Mouse (Mus musculus) CH12.LX (cell line): Measurements from ENCODE around the gene Elovl5. TPM values are rescaled to one million over a fixed set of nuclear protein-coding genes. Genes with fewer than 3 reads are reported as not detected.
A peak's percentile ranks its signal among the peaks of the same experiment; 100 is the strongest.

Source experiments
- DNase-seq: peaks from one replicate; pipeline ENCODE4 v3.0.0-alpha.2; 2013; ENCODE audit errors: extremely low read depth
- H3K27ac ChIP-seq: 2 replicates; pipeline ENCODE4 v1.5.1; 2012; ENCODE audit warnings: low read depth, mild to moderate bottlenecking, control low read depth, moderate library complexity; ENCODE audit not compliant: insufficient read depth
- H3K27me3 ChIP-seq: replicated peaks from 2 replicates; pipeline ENCODE3; 2012; ENCODE audit warnings: inconsistent platforms
- H3K36me3 ChIP-seq, 2 experiments: replicated peaks in 1 of 2; 2 replicates each; pipeline versions ENCODE3 to v1.6.1; 2012; ENCODE audit warnings: inconsistent platforms in 1 of 2, low read length in 1 of 2, mild to moderate bottlenecking in 1 of 2, mixed read lengths in 1 of 2, moderate library complexity in 1 of 2; ENCODE audit not compliant: control insufficient read depth in 1 of 2, insufficient read depth in 1 of 2
- H3K4me1 ChIP-seq, 2 experiments: 2 replicates each; pipeline ENCODE4 v1.6.1; 2012; ENCODE audit warnings: inconsistent platforms in 1 of 2, moderate library complexity in 1 of 2; ENCODE audit not compliant: insufficient read depth in 2 of 2, control insufficient read depth in 1 of 2
- H3K4me2 ChIP-seq: 2 replicates; pipeline ENCODE4 v1.6.1; 2012; ENCODE audit warnings: low read depth, mild to moderate bottlenecking, control low read depth; ENCODE audit not compliant: poor library complexity, insufficient read depth, severe bottlenecking
- H3K4me3 ChIP-seq, 3 experiments: fragments of 150-350 bp in 1 of 3; sonication (generic) in 1 of 3; replicated peaks in 1 of 3; 2 replicates each; pipeline versions ENCODE3 to v1.5.1; 2011 to 2012; ENCODE audit warnings: low read depth in 2 of 3, low read length in 2 of 3, mild to moderate bottlenecking in 2 of 3, moderate library complexity in 2 of 3, control low read depth in 1 of 3, improper control_type of control experiment in 1 of 3, inconsistent platforms in 1 of 3, mixed read lengths in 1 of 3; ENCODE audit not compliant: poor library complexity in 1 of 3
- H3K79me2 ChIP-seq: replicated peaks from 2 replicates; pipeline ENCODE4 v1.6.1; 2012; ENCODE audit warnings: mild to moderate bottlenecking, moderate library complexity; ENCODE audit not compliant: control insufficient read depth, poor library complexity, insufficient read depth, severe bottlenecking; ENCODE audit errors: extremely low read depth
- H3K9ac ChIP-seq: 2 replicates; pipeline ENCODE4 v1.6.1; 2012; ENCODE audit warnings: low read depth, mild to moderate bottlenecking, control low read depth, moderate library complexity; ENCODE audit not compliant: insufficient read depth
- H3K9me3 ChIP-seq: replicated peaks from 2 replicates; pipeline ENCODE3; 2012; ENCODE audit warnings: low read length, inconsistent platforms, mixed read lengths
- BHLHE40 ChIP-seq: IDR thresholded peaks from 2 replicates; pipeline ENCODE4 v1.6.1; 2011; ENCODE audit warnings: mild to moderate bottlenecking, low read depth, low read length, improper control_type of control experiment
- CHD1 ChIP-seq: IDR thresholded peaks from 2 replicates; pipeline ENCODE4 v1.6.1; 2012; ENCODE audit warnings: low read depth, low read length, improper control_type of control experiment, inconsistent platforms
- CHD2 ChIP-seq: IDR thresholded peaks from 2 replicates; pipeline ENCODE4 v1.6.1; 2011; ENCODE audit warnings: low read length, improper control_type of control experiment
- CTCF ChIP-seq, 2 experiments: IDR thresholded peaks in 1 of 2; conservative IDR thresholded peaks in 1 of 2; 2 replicates each; pipeline ENCODE4 v1.5.1; 2011 to 2012; ENCODE audit warnings: low read depth in 2 of 2, low read length in 2 of 2, improper control_type of control experiment in 1 of 2, inconsistent platforms in 1 of 2, mild to moderate bottlenecking in 1 of 2, moderate library complexity in 1 of 2
- E2F4 ChIP-seq: IDR thresholded peaks from 2 replicates; pipeline ENCODE4 v1.6.1; 2011; ENCODE audit warnings: low read depth, low read length, improper control_type of control experiment; ENCODE audit not compliant: insufficient replicate concordance
- ELF1 ChIP-seq: IDR thresholded peaks from 2 replicates; pipeline ENCODE4 v1.6.1; 2014; ENCODE audit warnings: low read depth, mild to moderate bottlenecking, inconsistent platforms, low read length, improper control_type of control experiment
- EP300 ChIP-seq: IDR thresholded peaks from 2 replicates; pipeline ENCODE4 v1.6.1; 2011; ENCODE audit warnings: low read length, improper control_type of control experiment
- ETS1 ChIP-seq: conservative IDR thresholded peaks from 2 replicates; pipeline ENCODE4 v1.6.1; 2012; ENCODE audit warnings: low read depth, mild to moderate bottlenecking, inconsistent platforms, low read length, improper control_type of control experiment, moderate library complexity
- GABPA ChIP-seq: IDR thresholded peaks from 2 replicates; pipeline ENCODE4 v1.6.1; 2012; ENCODE audit warnings: low read depth, low read length, improper control_type of control experiment, inconsistent platforms; ENCODE audit not compliant: insufficient replicate concordance
- HCFC1 ChIP-seq: IDR thresholded peaks from 2 replicates; pipeline ENCODE4 v1.6.1; 2012; ENCODE audit warnings: low read depth, mild to moderate bottlenecking, inconsistent platforms, low read length, improper control_type of control experiment
- IRF4 ChIP-seq: IDR thresholded peaks from 2 replicates; pipeline ENCODE4 v1.6.1; 2014; ENCODE audit warnings: low read depth, mild to moderate bottlenecking, inconsistent platforms, low read length, improper control_type of control experiment
- JUN ChIP-seq: IDR thresholded peaks from 2 replicates; pipeline ENCODE4 v1.6.1; 2011; ENCODE audit warnings: low read depth, mild to moderate bottlenecking, low read length, improper control_type of control experiment, moderate library complexity; ENCODE audit not compliant: insufficient read depth
- JUND ChIP-seq: conservative IDR thresholded peaks from 2 replicates; pipeline ENCODE4 v1.6.1; 2011; ENCODE audit warnings: low read depth, low read length, improper control_type of control experiment
- KAT2A ChIP-seq: IDR thresholded peaks from 2 replicates; pipeline ENCODE4 v1.6.1; 2012; ENCODE audit warnings: low read length, improper control_type of control experiment, inconsistent platforms; ENCODE audit not compliant: insufficient replicate concordance
- MAFK ChIP-seq: IDR thresholded peaks from 2 replicates; pipeline ENCODE4 v1.6.1; 2011; ENCODE audit warnings: low read length, improper control_type of control experiment; ENCODE audit not compliant: insufficient replicate concordance
- MAX ChIP-seq: IDR thresholded peaks from 2 replicates; pipeline ENCODE4 v1.6.1; 2011; ENCODE audit warnings: low read length, improper control_type of control experiment
- MAZ ChIP-seq: IDR thresholded peaks from 2 replicates; pipeline ENCODE4 v1.6.1; 2012; ENCODE audit warnings: low read depth, mild to moderate bottlenecking, inconsistent platforms, low read length, improper control_type of control experiment, moderate library complexity
- MEF2A ChIP-seq: IDR thresholded peaks from 2 replicates; pipeline ENCODE4 v1.6.1; 2014; ENCODE audit warnings: low read depth, mild to moderate bottlenecking, inconsistent platforms, low read length, improper control_type of control experiment, borderline replicate concordance
- MXI1 ChIP-seq: IDR thresholded peaks from 2 replicates; pipeline ENCODE4 v1.6.1; 2011; ENCODE audit warnings: mild to moderate bottlenecking, low read depth, low read length, improper control_type of control experiment
- MYC ChIP-seq: IDR thresholded peaks from 2 replicates; pipeline ENCODE4 v1.6.1; 2011; ENCODE audit warnings: low read depth, mild to moderate bottlenecking, improper control_type of control experiment, low read length
- NELFE ChIP-seq: IDR thresholded peaks from 2 replicates; pipeline ENCODE4 v1.6.1; 2011; ENCODE audit warnings: low read depth, low read length, improper control_type of control experiment
- NRF1 ChIP-seq: IDR thresholded peaks from 2 replicates; pipeline ENCODE4 v1.6.1; 2014; ENCODE audit warnings: low read depth, mild to moderate bottlenecking, inconsistent platforms, low read length, improper control_type of control experiment, moderate library complexity
- PAX5 ChIP-seq: IDR thresholded peaks from 2 replicates; pipeline ENCODE4 v1.6.1; 2012; ENCODE audit warnings: low read length, inconsistent platforms, mixed read lengths
- POLR2A ChIP-seq: IDR thresholded peaks from 2 replicates; pipeline ENCODE4 v1.6.1; 2011; ENCODE audit warnings: low read depth, mild to moderate bottlenecking, improper control_type of control experiment, low read length
- POLR2AphosphoS2 ChIP-seq: IDR thresholded peaks from 2 replicates; pipeline ENCODE4 v1.6.1; 2011; ENCODE audit warnings: low read depth, low read length, improper control_type of control experiment
- RAD21 ChIP-seq: IDR thresholded peaks from 2 replicates; pipeline ENCODE4 v1.6.1; 2011; ENCODE audit warnings: low read depth, mild to moderate bottlenecking, low read length, improper control_type of control experiment, moderate library complexity
- RCOR1 ChIP-seq: conservative IDR thresholded peaks from 2 replicates; pipeline ENCODE4 v1.6.1; 2012; ENCODE audit warnings: low read depth, mild to moderate bottlenecking, inconsistent platforms, low read length, improper control_type of control experiment
- SIN3A ChIP-seq: IDR thresholded peaks from 2 replicates; pipeline ENCODE4 v1.6.1; 2012; ENCODE audit warnings: low read length, improper control_type of control experiment, inconsistent platforms
- SMC3 ChIP-seq: IDR thresholded peaks from 2 replicates; pipeline ENCODE4 v1.6.1; 2011; ENCODE audit warnings: low read depth, low read length, improper control_type of control experiment
- TBP ChIP-seq: conservative IDR thresholded peaks from 2 replicates; pipeline ENCODE4 v1.6.1; 2011; ENCODE audit warnings: low read depth, low read length, improper control_type of control experiment
- TCF12 ChIP-seq: IDR thresholded peaks from 2 replicates; pipeline ENCODE4 v1.6.1; 2014; ENCODE audit warnings: low read depth, mild to moderate bottlenecking, inconsistent platforms, low read length, improper control_type of control experiment
- UBTF ChIP-seq: IDR thresholded peaks from 2 replicates; pipeline ENCODE4 v1.6.1; 2012; ENCODE audit warnings: low read depth, mild to moderate bottlenecking, inconsistent platforms, low read length, improper control_type of control experiment, moderate library complexity
- USF1 ChIP-seq: IDR thresholded peaks from 2 replicates; pipeline ENCODE4 v1.6.1; 2014; ENCODE audit warnings: low read depth, mild to moderate bottlenecking, inconsistent platforms, low read length, improper control_type of control experiment
- USF2 ChIP-seq: conservative IDR thresholded peaks from 2 replicates; pipeline ENCODE4 v1.6.1; 2011; ENCODE audit warnings: low read depth, low read length, improper control_type of control experiment
- ZC3H11A ChIP-seq: IDR thresholded peaks from 2 replicates; pipeline ENCODE4 v1.6.1; 2012; ENCODE audit warnings: low read depth, mild to moderate bottlenecking, inconsistent platforms, low read length, improper control_type of control experiment
- ZKSCAN1 ChIP-seq: IDR thresholded peaks from 2 replicates; pipeline ENCODE4 v1.6.1; 2012; ENCODE audit warnings: low read depth, inconsistent platforms, low read length, improper control_type of control experiment, borderline replicate concordance
- ZMIZ1 ChIP-seq: IDR thresholded peaks from 2 replicates; pipeline ENCODE4 v1.6.1; 2012; ENCODE audit warnings: low read depth, mild to moderate bottlenecking, inconsistent platforms, low read length, improper control_type of control experiment
- ZNF384 ChIP-seq: IDR thresholded peaks from 2 replicates; pipeline ENCODE4 v1.6.1; 2012; ENCODE audit warnings: low read depth, low read length, improper control_type of control experiment, inconsistent platforms
- dilution Hi-C: fragments of 300-500 bp; cut with MboI; formaldehyde crosslinking; loops from 2 replicates; pipeline ENCODE4 v1.14.3; 2020; ENCODE audit warnings: low sequenced_read_pairs; ENCODE audit not compliant: extremely low pct_unique_long_range_greater_than_20kb, extremely low pct_ligation_motif_present
- in situ Hi-C: fragments of 300-500 bp; cut with MboI; formaldehyde crosslinking; loops from 3 replicates; pipeline ENCODE4 v1.14.3; 2019; ENCODE audit warnings: low sequenced_read_pairs, low pct_ligation_motif_present, low pct_unique_long_range_greater_than_20kb, mixed read lengths
- polyA plus RNA-seq: library from polyadenylated mRNA; unstranded; fragments of >175 nt; gene quantifications from 2 replicates; pipeline ENCODE4 v1.2.1, GENCODE M21; 2012; ENCODE audit warnings: low read depth; ENCODE audit not compliant: insufficient read length
- total RNA-seq, 2 experiments: library from RNA; depleted of rRNA; stranded (reverse); fragments of 300-350 nt in 1 of 2; fragments of >200 nt in 1 of 2; gene quantifications; 2 replicates each; pipeline ENCODE4 v1.2.3; 2012 to 2014

The Elovl5 gene
- total RNA-seq (2012; rRNA removed), result 44.0 TPM in 2 replicates
- total RNA-seq (2014; rRNA removed), result 122 and 123 TPM in 2 replicates
- 62.2 and 63.0 TPM in 2 replicates for polyA plus RNA-seq

DNA sequence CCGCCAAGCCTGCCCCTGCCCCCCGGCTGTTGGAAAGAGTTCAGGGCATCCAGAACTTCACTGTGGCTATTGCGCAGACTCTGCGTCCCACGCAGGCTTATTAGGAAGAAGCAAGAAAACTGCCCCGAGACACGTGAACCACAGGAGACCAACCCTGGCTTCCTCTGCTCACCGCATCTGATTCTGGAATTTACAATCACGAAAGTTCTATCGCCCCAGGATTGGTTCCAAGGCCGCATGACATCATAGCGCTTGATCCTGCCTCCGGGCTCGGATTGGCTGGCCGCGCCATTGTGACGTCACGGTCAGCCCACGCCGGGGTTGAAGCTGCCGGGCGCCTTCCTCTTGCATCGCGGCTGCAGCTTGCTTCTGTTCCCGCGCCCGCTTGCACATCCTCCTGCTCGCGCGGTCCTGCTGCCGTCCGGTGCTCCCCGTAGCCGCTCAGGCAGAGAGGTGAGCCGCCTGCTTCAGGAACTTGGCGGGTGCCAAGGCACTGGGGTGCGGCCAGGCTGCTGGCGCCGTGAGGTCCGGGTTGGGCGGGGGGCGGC lies at the start of gene Elovl5:
Gene Elovl5, plus strand, starts transcription at position 291 of the 548 bp plus-strand sequence.
- no peaks in the 10 kb centered on the region for H3K27me3 ChIP-seq
- H3K4me1 ChIP-seq, result peaks cover 13 to 79% of the 10 kb centered on the region in 2 experiments
- no peaks in the 10 kb centered on the region for H3K9me3 ChIP-seq
- H3K79me2 ChIP-seq, result peaks cover 23% of the 10 kb centered on the region
- peak within 1 kb of the TSS; percentile 94 for H3K4me2 ChIP-seq
- DNase-seq, result peak; percentile 99
- in situ Hi-C loops, result no loop called here
- H3K27ac ChIP-seq, result peak within 1 kb of the TSS; percentile 62; the same call in 1 of the 2 replicates
- H3K4me3 ChIP-seq, result peak within 1 kb of the TSS; percentile 70 to 97 (median 93)
- dilution Hi-C loops, result no loop called here
- H3K36me3 ChIP-seq, result peaks cover 0 to 29% of the 10 kb centered on the region in 2 experiments
- peak within 1 kb of the TSS; percentile 75 for H3K9ac ChIP-seq
- TF ChIP-seq E2F4, result no peak
- 0 out of 2 replicates have a peak, but pooled peaks have one; percentile 67 for TF ChIP-seq KAT2A
- TF ChIP-seq ZKSCAN1, result no peak
- TF ChIP-seq CTCF (conservative IDR thresholded peaks at IDR 0.05 in 1 of 2, IDR thresholded peaks at IDR 0.05 in 1 of 2; ENCODE audit: low read depth in 2 of 2, low read length in 2 of 2), result no peak
- no peak for TF ChIP-seq POLR2AphosphoS2
- TF ChIP-seq TCF12, result no peak; the same call in 1 of the 2 replicates
- no peak for TF ChIP-seq SMC3
- no peak; the same call in 1 of the 2 replicates for TF ChIP-seq JUN
- TF ChIP-seq MEF2A, result peak; percentile 62; the same call in 1 of the 2 replicates
- TF ChIP-seq NELFE, result peak; percentile 78; the same call in 1 of the 2 replicates
- TF ChIP-seq CHD1, result no peak
- no peak for TF ChIP-seq MAFK
- TF ChIP-seq EP300, result no peak
- peak; percentile 44; the same call in 1 of the 2 replicates for TF ChIP-seq ZMIZ1
- peak; percentile 42 for TF ChIP-seq JUND
- TF ChIP-seq GABPA, result peak; percentile 96
- TF ChIP-seq RAD21, result no peak
- no peak for TF ChIP-seq MAZ
- TF ChIP-seq CHD2, result peak; percentile 79
- TF ChIP-seq ETS1, result peak; percentile 87
- peak; percentile 77 for TF ChIP-seq ELF1
- peak; percentile 78 for TF ChIP-seq MXI1
- TF ChIP-seq TBP, result peak; percentile 67; the same call in 1 of the 2 replicates
- peak; percentile 73 for TF ChIP-seq HCFC1
- peak; percentile 84 for TF ChIP-seq MAX
- TF ChIP-seq IRF4, result peak; percentile 72
- TF ChIP-seq PAX5, result no peak
- 0 out of 2 replicates have a peak, but pooled peaks have one; percentile 47 for TF ChIP-seq RCOR1
- TF ChIP-seq UBTF, result no peak
- TF ChIP-seq NRF1, result peak; percentile 89
- no peak for TF ChIP-seq ZC3H11A
- TF ChIP-seq ZNF384, result no peak
- peak; percentile 81 for TF ChIP-seq SIN3A
- peak; percentile 98 for TF ChIP-seq BHLHE40
- peak; percentile 73 for TF ChIP-seq USF1
- peak; percentile 87 for TF ChIP-seq MYC
- TF ChIP-seq POLR2A, result peak; percentile 78
- TF ChIP-seq USF2, result peak; percentile 57; the same call in 1 of the 2 replicates
- TF ChIP-seq, all 38 proteins: peak for 22
